Mouse (Mus musculus): ENCODE measurements at regions not wholly inside any gene's neighbourhood (a gene's known extent, or its start where the extent isn't known, plus 50 kb on each side); places are given as distances from the start of the nearest gene placed in this dataset.

GRCm38 (mm10) chr2:75072021-75072420 lies 246.4 kb downstream of the Mtx2 start:
- no peaks in the 10 kb centered on the region for H3K9me3 ChIP-seq (replicated peaks; ENCODE audit: insufficient read depth, low read length)
- DNase-seq (ENCODE audit: low read depth, low spot score): no peak
- no peak overlapping the region for H3K9ac ChIP-seq (ENCODE audit: control insufficient read depth, low read depth, low read length, poor library complexity, severe bottlenecking)
- H3K4me1 ChIP-seq (ENCODE audit: control insufficient read depth in 1 of 2, insufficient read depth in 2 of 2, low read length in 2 of 2): no peaks in the 10 kb centered on the region
- H3K27me3 ChIP-seq (ENCODE audit: control insufficient read depth in 1 of 2, insufficient read depth in 2 of 2, low read length in 2 of 2): peaks cover 0 to 2% of the 10 kb centered on the region in 2 experiments; a peak in 2 of 4 replicates
- no peak for TF ChIP-seq CHD2 (IDR thresholded peaks at IDR 0.05; ENCODE audit: low read length)
- no peak for TF ChIP-seq USF2 (IDR thresholded peaks at IDR 0.05; ENCODE audit: borderline replicate concordance in 1 of 2, insufficient read depth in 1 of 2, low read depth in 1 of 2, low read length in 2 of 2)
- TF ChIP-seq MAFK (IDR thresholded peaks at IDR 0.05; ENCODE audit: borderline replicate concordance, low read depth, low read length): no peak
- no peak for TF ChIP-seq BHLHE40 (IDR thresholded peaks at IDR 0.05; ENCODE audit: borderline replicate concordance, low read depth, low read length)
- no peak for TF ChIP-seq ZKSCAN1 (IDR thresholded peaks at IDR 0.05; ENCODE audit: low read depth, low read length)
- TF ChIP-seq RCOR1 (IDR thresholded peaks at IDR 0.05; ENCODE audit: low read depth, low read length): no peak
- no peak for TF ChIP-seq HCFC1 (IDR thresholded peaks at IDR 0.05; ENCODE audit: low read depth, low read length)
- TF ChIP-seq MEF2A (IDR thresholded peaks at IDR 0.05; ENCODE audit: extremely low read depth, insufficient replicate concordance, low read depth, low read length, poor library complexity, severe bottlenecking): no peak
- TF ChIP-seq MYB (IDR thresholded peaks at IDR 0.05; ENCODE audit: low read depth, low read length): no peak
- no peak for TF ChIP-seq POLR2AphosphoS2 (IDR thresholded peaks at IDR 0.05; ENCODE audit: low read length)
- no peak for TF ChIP-seq EP300 (IDR thresholded peaks at IDR 0.05; ENCODE audit: low read depth in 1 of 2, low read length in 2 of 2)
- TF ChIP-seq GABPA (IDR thresholded peaks at IDR 0.05; ENCODE audit: low read depth, low read length): no peak
- no peak for TF ChIP-seq USF1 (IDR thresholded peaks at IDR 0.05; ENCODE audit: low read depth, low read length)
- TF ChIP-seq TBP (IDR thresholded peaks at IDR 0.05; ENCODE audit: low read depth, low read length): no peak
- no peaks in the 10 kb centered on the region for H3K79me2 ChIP-seq (ENCODE audit: control insufficient read depth, insufficient read depth, low read length, poor library complexity)
- no peak overlapping the region for H3K4me3 ChIP-seq (ENCODE audit: control insufficient read depth in 1 of 2, insufficient read depth in 1 of 2, low read depth in 2 of 2, low read length in 2 of 2)
- H3K27ac ChIP-seq (ENCODE audit: control insufficient read depth, low read depth, low read length): no peak overlapping the region
- H3K36me3 ChIP-seq (ENCODE audit: control insufficient read depth in 1 of 2, insufficient read depth in 2 of 2, low read length in 2 of 2): no peaks in the 10 kb centered on the region

GRCm38 (mm10) chr2:75072471-75072870 lies 246.9 kb downstream of the Mtx2 start:
- peaks cover 0 to 2% of the 10 kb centered on the region in 2 experiments; a peak in 2 of 4 replicates for H3K27me3 ChIP-seq (ENCODE audit: control insufficient read depth in 1 of 2, insufficient read depth in 2 of 2, low read length in 2 of 2)
- H3K36me3 ChIP-seq (ENCODE audit: control insufficient read depth in 1 of 2, insufficient read depth in 2 of 2, low read length in 2 of 2): no peaks in the 10 kb centered on the region
- H3K27ac ChIP-seq (ENCODE audit: control insufficient read depth, low read depth, low read length): no peak overlapping the region
- H3K9ac ChIP-seq (ENCODE audit: control insufficient read depth, low read depth, low read length, poor library complexity, severe bottlenecking): no peak overlapping the region
- H3K79me2 ChIP-seq (ENCODE audit: control insufficient read depth, insufficient read depth, low read length, poor library complexity): no peaks in the 10 kb centered on the region
- no peaks in the 10 kb centered on the region for H3K4me1 ChIP-seq (ENCODE audit: control insufficient read depth in 1 of 2, insufficient read depth in 2 of 2, low read length in 2 of 2)
- H3K9me3 ChIP-seq (replicated peaks; ENCODE audit: insufficient read depth, low read length): no peaks in the 10 kb centered on the region
- no peak for TF ChIP-seq KAT2A (conservative IDR thresholded peaks at IDR 0.05; ENCODE audit: low read depth, low read length)
- TF ChIP-seq ZKSCAN1 (IDR thresholded peaks at IDR 0.05; ENCODE audit: low read depth, low read length): no peak
- TF ChIP-seq SIN3A (IDR thresholded peaks at IDR 0.05; ENCODE audit: low read length): no peak
- TF ChIP-seq GATA1 (IDR thresholded peaks at IDR 0.05; ENCODE audit: low read depth, low read length): no peak
- TF ChIP-seq MAZ (IDR thresholded peaks at IDR 0.05; ENCODE audit: low read depth, low read length): no peak
- TF ChIP-seq GABPA (IDR thresholded peaks at IDR 0.05; ENCODE audit: low read depth, low read length): no peak
- TF ChIP-seq CHD1 (IDR thresholded peaks at IDR 0.05; ENCODE audit: low read depth, low read length): no peak
- no peak for TF ChIP-seq NRF1 (IDR thresholded peaks at IDR 0.05; ENCODE audit: insufficient read depth, low read depth, low read length, poor library complexity, severe bottlenecking)
- TF ChIP-seq POLR2AphosphoS2 (IDR thresholded peaks at IDR 0.05; ENCODE audit: low read length): no peak
- no peak for TF ChIP-seq USF2 (IDR thresholded peaks at IDR 0.05; ENCODE audit: borderline replicate concordance in 1 of 2, insufficient read depth in 1 of 2, low read depth in 1 of 2, low read length in 2 of 2)
- no peak for TF ChIP-seq CTCF (IDR thresholded peaks at IDR 0.05 in 2 of 3, conservative IDR thresholded peaks at IDR 0.05 in 1 of 3; ENCODE audit: control insufficient read depth in 1 of 3, insufficient read depth in 1 of 3, low read depth in 2 of 3, low read length in 3 of 3, poor library complexity in 1 of 3, severe bottlenecking in 1 of 3)
- no peak for TF ChIP-seq BHLHE40 (IDR thresholded peaks at IDR 0.05; ENCODE audit: borderline replicate concordance, low read depth, low read length)
- TF ChIP-seq E2F4 (IDR thresholded peaks at IDR 0.05; ENCODE audit: borderline replicate concordance, low read depth, low read length): no peak
- no peak for TF ChIP-seq NELFE (IDR thresholded peaks at IDR 0.05; ENCODE audit: low read depth, low read length)
- TF ChIP-seq POLR2A (IDR thresholded peaks at IDR 0.05; ENCODE audit: control insufficient read depth in 1 of 2, insufficient read depth in 1 of 2, low read depth in 1 of 2, low read length in 2 of 2, poor library complexity in 1 of 2): no peak
- DNase-seq (ENCODE audit: low read depth, low spot score): no peak
- H3K4me3 ChIP-seq (ENCODE audit: control insufficient read depth in 1 of 2, insufficient read depth in 1 of 2, low read depth in 2 of 2, low read length in 2 of 2): no peak overlapping the region

All from MEL (cell line).